Mouse (Mus musculus) G1E (cell line): ENCODE measurements around the gene Hivep3. TPM values are rescaled to one million over a fixed set of nuclear protein-coding genes. Genes with fewer than 3 reads are reported as not detected.

Experiments
- ATAC-seq: 2 replicates; pipeline ENCODE4 v1.8.0; 2016; ENCODE audit warnings: mild to moderate bottlenecking; ENCODE audit not compliant: insufficient number of reproducible peaks, poor library complexity, low FRiP score, severe bottlenecking; ENCODE audit errors: extremely low read depth
- DNase-seq: peaks from one replicate; pipeline ENCODE4 v3.0.0; 2012; ENCODE audit warnings: low spot score
- H3K27me3 ChIP-seq: 2 replicates; pipeline ENCODE4 v1.6.1; 2012; ENCODE audit warnings: mild to moderate bottlenecking, low read length, inconsistent platforms; ENCODE audit not compliant: insufficient read depth
- H3K36me3 ChIP-seq: replicated peaks from 2 replicates; pipeline ENCODE3; 2012; ENCODE audit warnings: mild to moderate bottlenecking, inconsistent platforms
- H3K4me1 ChIP-seq: 2 replicates; pipeline ENCODE4 v1.6.1; 2012; ENCODE audit warnings: low read depth, low read length, inconsistent platforms, mixed read lengths; ENCODE audit not compliant: insufficient read depth
- H3K4me3 ChIP-seq: 2 replicates; pipeline ENCODE4 v1.5.1; 2012; ENCODE audit warnings: low read depth, mild to moderate bottlenecking, inconsistent platforms, low read length, moderate library complexity, mixed read lengths
- H3K9me3 ChIP-seq: replicated peaks from 2 replicates; pipeline ENCODE4 v1.6.1; 2012; ENCODE audit warnings: inconsistent platforms
- CTCF ChIP-seq: IDR thresholded peaks from 2 replicates; pipeline ENCODE4 v1.5.1; 2012; ENCODE audit warnings: low read depth, low read length, inconsistent platforms, mixed read lengths
- GATA1 ChIP-seq: IDR thresholded peaks from 2 replicates; pipeline ENCODE4 v1.6.1; 2012; ENCODE audit warnings: borderline replicate concordance, low read length, inconsistent platforms, mixed read lengths
- GATA2 ChIP-seq: IDR thresholded peaks from 2 replicates; pipeline ENCODE4 v1.6.1; 2012; ENCODE audit warnings: low read depth, low read length, inconsistent platforms, borderline replicate concordance
- POLR2AphosphoS5 ChIP-seq: IDR thresholded peaks from 2 replicates; pipeline ENCODE4 v1.6.1; 2012; ENCODE audit warnings: low read depth, low read length, inconsistent platforms; ENCODE audit not compliant: insufficient replicate concordance
- TAL1 ChIP-seq: conservative IDR thresholded peaks from 2 replicates; pipeline ENCODE4 v1.6.1; 2012; ENCODE audit warnings: low read depth, low read length, inconsistent platforms, mixed read lengths
- polyA plus RNA-seq: library from polyadenylated mRNA; stranded (reverse); fragments of >175 nt; gene quantifications from 2 replicates; pipeline ENCODE4 v1.2.3, GENCODE M21; 2012
- total RNA-seq, 2 experiments: library from RNA; stranded (forward) in 1 of 2; stranded (reverse) in 1 of 2; fragments of 200-1000 nt in 1 of 2; fragments of >200 nt in 1 of 2; fragmentation: Nextera tagmentation in 1 of 2; gene quantifications; 2 replicates each; pipeline ENCODE4 v1.2.3; 2014 to 2017

Hivep3 gene
- total and polyA plus RNA-seq, 3 experiments = 0.49 TPM; not detected in 2

DNA sequence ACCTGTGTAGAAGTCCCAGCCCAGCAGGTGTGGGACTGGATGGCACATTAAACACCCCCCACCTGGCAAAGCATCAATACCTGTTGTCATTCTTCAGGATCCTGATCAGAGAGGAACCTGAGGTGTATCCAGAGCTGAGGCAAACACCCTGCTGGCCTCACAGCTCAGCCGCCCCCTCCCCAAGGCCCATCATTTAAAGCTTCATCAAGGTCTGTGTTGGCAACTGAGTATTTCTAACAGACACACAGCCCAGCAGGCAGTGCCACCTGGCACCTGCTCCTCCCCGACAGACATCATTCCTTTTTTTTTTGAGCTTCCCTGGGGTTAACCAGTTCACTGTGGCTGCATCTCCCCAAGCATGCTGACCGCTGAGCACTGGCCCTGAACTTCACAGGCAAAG lies 381.9 kb downstream of the Hivep3 start:
- DNase-seq (no peak), ATAC-seq (no peak)
- no peak overlapping the region for H3K4me3 ChIP-seq
- no peaks in the 10 kb centered on the region for H3K4me1 ChIP-seq
- TF ChIP-seq GATA2 (no peak), TAL1 (no peak), CTCF (no peak), GATA1 (no peak), POLR2AphosphoS5 (no peak)
- H3K27me3 ChIP-seq = no peaks in the 10 kb centered on the region
- H3K9me3 ChIP-seq = peaks cover 71% of the 10 kb centered on the region
- H3K36me3 ChIP-seq = no peaks in the 10 kb centered on the region

DNA sequence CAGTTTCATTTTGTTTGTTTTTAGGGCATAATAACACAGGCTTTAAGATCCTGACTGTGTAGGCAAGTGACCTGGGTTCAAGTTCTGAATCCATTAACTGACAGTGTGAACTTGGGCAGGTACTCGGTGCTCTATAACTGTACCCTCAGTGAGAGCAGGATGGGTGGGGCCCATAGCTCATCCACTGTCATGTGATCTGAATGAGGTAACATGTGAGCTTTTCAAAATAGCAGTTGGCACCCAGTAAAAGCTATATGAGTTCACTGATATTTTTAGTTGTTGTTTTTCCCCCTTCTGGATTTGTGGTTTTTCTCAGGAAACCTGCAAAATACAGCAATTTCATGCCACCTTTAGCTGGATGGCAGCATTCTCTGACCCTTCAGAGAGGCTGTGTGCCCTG lies 382.7 kb downstream of the Hivep3 start:
- no peaks in the 10 kb centered on the region for H3K36me3 ChIP-seq
- H3K4me1 ChIP-seq = no peaks in the 10 kb centered on the region
- H3K27me3 ChIP-seq = no peaks in the 10 kb centered on the region
- DNase-seq (no peak), ATAC-seq (no peak)
- no peak for TF ChIP-seq GATA1
- H3K4me3 ChIP-seq = no peak overlapping the region
- peaks cover 78% of the 10 kb centered on the region for H3K9me3 ChIP-seq

- H3K36me3 ChIP-seq = no peaks in the 10 kb centered on the region
- H3K27me3 ChIP-seq = no peaks in the 10 kb centered on the region
- TF ChIP-seq GATA2 (no peak), GATA1 (no peak), TAL1 (no peak), CTCF (no peak), POLR2AphosphoS5 (no peak)
- DNase-seq (no peak), ATAC-seq (no peak)
- no peaks in the 10 kb centered on the region for H3K4me1 ChIP-seq
- no peak overlapping the region for H3K4me3 ChIP-seq
- peaks cover 95% of the 10 kb centered on the region for H3K9me3 ChIP-seq
Measured at GRCm38 (mm10) chr4:120120276-120120675, 386.7 kb downstream of the Hivep3 start.

GRCm38 (mm10) chr4:120124656-120125055 lies 391.1 kb downstream of the Hivep3 start:
- Histone ChIP-seq H3K27me3 (no peaks in the 10 kb centered on the region), H3K4me3 (no peak overlapping the region), H3K36me3 (no peaks in the 10 kb centered on the region), H3K9me3 (peaks cover 98% of the 10 kb centered on the region), H3K4me1 (no peaks in the 10 kb centered on the region)
- no peak for TF ChIP-seq TAL1
- no peak for TF ChIP-seq POLR2AphosphoS5
- TF ChIP-seq CTCF = no peak
- TF ChIP-seq GATA1 = no peak
- no peak for TF ChIP-seq GATA2
- no peak for DNase-seq
- no peak for ATAC-seq

DNA sequence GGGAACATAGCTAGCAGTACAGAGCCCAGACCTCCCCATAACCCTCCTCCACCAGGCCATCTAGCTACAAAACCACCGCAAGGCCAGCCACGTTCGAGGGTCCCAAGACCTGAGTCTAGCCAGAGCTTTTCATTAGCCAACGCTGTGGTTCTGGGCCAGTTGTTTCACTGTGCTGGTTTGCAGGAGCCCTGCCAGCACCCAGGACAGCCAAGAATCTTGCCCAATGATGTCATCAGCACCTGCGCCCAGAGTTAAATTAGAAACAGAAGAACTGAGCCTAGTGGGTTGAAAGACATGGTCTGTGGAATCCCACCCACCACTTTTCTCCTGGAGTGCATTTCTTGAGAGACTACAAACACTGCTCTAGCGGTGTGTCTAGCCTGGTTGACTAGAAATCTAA lies 392.5 kb downstream of the Hivep3 start:
- peaks cover 98% of the 10 kb centered on the region for H3K9me3 ChIP-seq
- no peak for ATAC-seq
- H3K36me3 ChIP-seq = no peaks in the 10 kb centered on the region
- no peaks in the 10 kb centered on the region for H3K27me3 ChIP-seq
- TF ChIP-seq CTCF = no peak
- TF ChIP-seq TAL1 = no peak
- TF ChIP-seq GATA2 = no peak
- H3K4me3 ChIP-seq = no peak overlapping the region
- H3K4me1 ChIP-seq = no peaks in the 10 kb centered on the region
- DNase-seq = no peak

- Histone ChIP-seq H3K4me1 (no peaks in the 10 kb centered on the region), H3K4me3 (no peak overlapping the region), H3K9me3 (peaks cover 98% of the 10 kb centered on the region), H3K36me3 (no peaks in the 10 kb centered on the region), H3K27me3 (no peaks in the 10 kb centered on the region)
- no peak for TF ChIP-seq GATA2
- no peak for DNase-seq
- ATAC-seq = no peak
Measured at GRCm38 (mm10) chr4:120127333-120127732, 393.7 kb downstream of the Hivep3 start.

DNA sequence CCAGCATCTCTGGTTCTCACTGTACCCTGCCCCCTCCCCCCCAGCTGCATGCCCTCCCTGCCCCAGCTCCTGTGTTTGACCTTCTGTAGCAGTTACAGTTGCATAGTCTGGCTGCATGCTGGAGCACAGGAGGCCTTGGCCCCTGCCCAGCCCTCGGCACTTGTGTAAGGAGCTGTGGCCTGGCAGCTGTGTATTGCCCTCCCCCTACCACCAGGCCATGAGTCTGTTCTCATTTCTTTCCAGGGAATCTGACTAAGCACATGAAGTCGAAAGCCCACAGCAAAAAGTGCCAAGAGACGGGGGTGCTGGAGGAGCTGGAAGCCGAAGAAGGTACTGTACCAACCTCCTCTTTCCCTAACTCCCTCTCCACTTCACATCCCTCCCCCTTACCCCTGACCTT lies 394.4 kb downstream of the Hivep3 start:
- H3K36me3 ChIP-seq = no peaks in the 10 kb centered on the region
- TF ChIP-seq POLR2AphosphoS5 = no peak
- no peak for TF ChIP-seq CTCF
- TF ChIP-seq TAL1 = no peak
- TF ChIP-seq GATA1 = no peak
- no peak for TF ChIP-seq GATA2
- H3K4me3 ChIP-seq = no peak overlapping the region
- peaks cover 98% of the 10 kb centered on the region for H3K9me3 ChIP-seq
- ATAC-seq (no peak), DNase-seq (no peak)
- no peaks in the 10 kb centered on the region for H3K4me1 ChIP-seq
- no peaks in the 10 kb centered on the region for H3K27me3 ChIP-seq
